Mouse (Mus musculus) ES-E14 (cell line): ENCODE results near the gene Tmppe.

Experiments used
- HCFC1 ChIP-seq: IDR thresholded peaks from 2 replicates; pipeline ENCODE4 v1.6.1; 2012; ENCODE audit warnings: low read length, inconsistent platforms, borderline replicate concordance; ENCODE audit not compliant: insufficient read depth
- ZNF384 ChIP-seq: IDR thresholded peaks from 2 replicates; pipeline ENCODE4 v1.6.1; 2012; ENCODE audit warnings: low read depth, low read length, inconsistent platforms

DNA sequence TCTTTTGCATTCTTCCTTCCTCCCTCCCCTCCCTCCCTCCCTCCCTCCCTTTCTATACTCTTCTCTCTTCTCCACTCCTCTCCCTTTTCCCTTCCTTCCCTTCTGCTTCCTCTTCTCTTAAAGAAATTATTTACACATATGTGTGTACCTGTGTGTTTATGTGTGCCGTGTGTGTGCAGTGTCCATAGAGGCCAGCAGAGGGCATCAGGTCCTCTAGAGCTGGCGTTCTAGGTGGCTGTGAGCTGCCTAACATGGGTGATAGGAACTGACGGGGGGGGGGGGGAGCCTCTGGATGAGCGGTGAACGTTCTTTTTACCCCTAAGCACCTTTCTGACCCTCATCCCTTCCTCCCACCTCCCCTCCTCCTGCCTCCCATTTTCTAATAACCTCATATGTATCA, 10.4 kb downstream of the Tmppe start:
- no peak for TF ChIP-seq ZNF384
- TF ChIP-seq HCFC1: no peak
